Mouse (Mus musculus) CH12.LX (cell line): ENCODE results near the gene 4930469K13Rik. TPM values are rescaled to one million over a fixed set of nuclear protein-coding genes. Genes with fewer than 3 reads are reported as not detected.

Source experiments
- DNase-seq: peaks from one replicate; pipeline ENCODE4 v3.0.0-alpha.2; 2013; ENCODE audit errors: extremely low read depth
- H3K27ac ChIP-seq: 2 replicates; pipeline ENCODE4 v1.5.1; 2012; ENCODE audit warnings: low read depth, mild to moderate bottlenecking, control low read depth, moderate library complexity; ENCODE audit not compliant: insufficient read depth
- H3K27me3 ChIP-seq: replicated peaks from 2 replicates; pipeline ENCODE3; 2012; ENCODE audit warnings: inconsistent platforms
- H3K36me3 ChIP-seq, 2 experiments: replicated peaks in 1 of 2; 2 replicates each; pipeline versions ENCODE3 to v1.6.1; 2012; ENCODE audit warnings: inconsistent platforms in 1 of 2, low read length in 1 of 2, mild to moderate bottlenecking in 1 of 2, mixed read lengths in 1 of 2, moderate library complexity in 1 of 2; ENCODE audit not compliant: control insufficient read depth in 1 of 2, insufficient read depth in 1 of 2
- H3K4me1 ChIP-seq, 2 experiments: 2 replicates each; pipeline ENCODE4 v1.6.1; 2012; ENCODE audit warnings: inconsistent platforms in 1 of 2, moderate library complexity in 1 of 2; ENCODE audit not compliant: insufficient read depth in 2 of 2, control insufficient read depth in 1 of 2
- H3K4me2 ChIP-seq: 2 replicates; pipeline ENCODE4 v1.6.1; 2012; ENCODE audit warnings: low read depth, mild to moderate bottlenecking, control low read depth; ENCODE audit not compliant: poor library complexity, insufficient read depth, severe bottlenecking
- H3K4me3 ChIP-seq, 3 experiments: fragments of 150-350 bp in 1 of 3; sonication (generic) in 1 of 3; replicated peaks in 1 of 3; 2 replicates each; pipeline versions ENCODE3 to v1.5.1; 2011 to 2012; ENCODE audit warnings: low read depth in 2 of 3, low read length in 2 of 3, mild to moderate bottlenecking in 2 of 3, moderate library complexity in 2 of 3, control low read depth in 1 of 3, improper control_type of control experiment in 1 of 3, inconsistent platforms in 1 of 3, mixed read lengths in 1 of 3; ENCODE audit not compliant: poor library complexity in 1 of 3
- H3K79me2 ChIP-seq: replicated peaks from 2 replicates; pipeline ENCODE4 v1.6.1; 2012; ENCODE audit warnings: mild to moderate bottlenecking, moderate library complexity; ENCODE audit not compliant: control insufficient read depth, poor library complexity, insufficient read depth, severe bottlenecking; ENCODE audit errors: extremely low read depth
- H3K9ac ChIP-seq: 2 replicates; pipeline ENCODE4 v1.6.1; 2012; ENCODE audit warnings: low read depth, mild to moderate bottlenecking, control low read depth, moderate library complexity; ENCODE audit not compliant: insufficient read depth
- H3K9me3 ChIP-seq: replicated peaks from 2 replicates; pipeline ENCODE3; 2012; ENCODE audit warnings: low read length, inconsistent platforms, mixed read lengths
- BHLHE40 ChIP-seq: IDR thresholded peaks from 2 replicates; pipeline ENCODE4 v1.6.1; 2011; ENCODE audit warnings: mild to moderate bottlenecking, low read depth, low read length, improper control_type of control experiment
- CHD1 ChIP-seq: IDR thresholded peaks from 2 replicates; pipeline ENCODE4 v1.6.1; 2012; ENCODE audit warnings: low read depth, low read length, improper control_type of control experiment, inconsistent platforms
- CTCF ChIP-seq, 2 experiments: IDR thresholded peaks in 1 of 2; conservative IDR thresholded peaks in 1 of 2; 2 replicates each; pipeline ENCODE4 v1.5.1; 2011 to 2012; ENCODE audit warnings: low read depth in 2 of 2, low read length in 2 of 2, improper control_type of control experiment in 1 of 2, inconsistent platforms in 1 of 2, mild to moderate bottlenecking in 1 of 2, moderate library complexity in 1 of 2
- ELF1 ChIP-seq: IDR thresholded peaks from 2 replicates; pipeline ENCODE4 v1.6.1; 2014; ENCODE audit warnings: low read depth, mild to moderate bottlenecking, inconsistent platforms, low read length, improper control_type of control experiment
- EP300 ChIP-seq: IDR thresholded peaks from 2 replicates; pipeline ENCODE4 v1.6.1; 2011; ENCODE audit warnings: low read length, improper control_type of control experiment
- HCFC1 ChIP-seq: IDR thresholded peaks from 2 replicates; pipeline ENCODE4 v1.6.1; 2012; ENCODE audit warnings: low read depth, mild to moderate bottlenecking, inconsistent platforms, low read length, improper control_type of control experiment
- IRF4 ChIP-seq: IDR thresholded peaks from 2 replicates; pipeline ENCODE4 v1.6.1; 2014; ENCODE audit warnings: low read depth, mild to moderate bottlenecking, inconsistent platforms, low read length, improper control_type of control experiment
- JUN ChIP-seq: IDR thresholded peaks from 2 replicates; pipeline ENCODE4 v1.6.1; 2011; ENCODE audit warnings: low read depth, mild to moderate bottlenecking, low read length, improper control_type of control experiment, moderate library complexity; ENCODE audit not compliant: insufficient read depth
- KAT2A ChIP-seq: IDR thresholded peaks from 2 replicates; pipeline ENCODE4 v1.6.1; 2012; ENCODE audit warnings: low read length, improper control_type of control experiment, inconsistent platforms; ENCODE audit not compliant: insufficient replicate concordance
- MAX ChIP-seq: IDR thresholded peaks from 2 replicates; pipeline ENCODE4 v1.6.1; 2011; ENCODE audit warnings: low read length, improper control_type of control experiment
- MEF2A ChIP-seq: IDR thresholded peaks from 2 replicates; pipeline ENCODE4 v1.6.1; 2014; ENCODE audit warnings: low read depth, mild to moderate bottlenecking, inconsistent platforms, low read length, improper control_type of control experiment, borderline replicate concordance
- MXI1 ChIP-seq: IDR thresholded peaks from 2 replicates; pipeline ENCODE4 v1.6.1; 2011; ENCODE audit warnings: mild to moderate bottlenecking, low read depth, low read length, improper control_type of control experiment
- MYC ChIP-seq: IDR thresholded peaks from 2 replicates; pipeline ENCODE4 v1.6.1; 2011; ENCODE audit warnings: low read depth, mild to moderate bottlenecking, improper control_type of control experiment, low read length
- NELFE ChIP-seq: IDR thresholded peaks from 2 replicates; pipeline ENCODE4 v1.6.1; 2011; ENCODE audit warnings: low read depth, low read length, improper control_type of control experiment
- POLR2A ChIP-seq: IDR thresholded peaks from 2 replicates; pipeline ENCODE4 v1.6.1; 2011; ENCODE audit warnings: low read depth, mild to moderate bottlenecking, improper control_type of control experiment, low read length
- POLR2AphosphoS2 ChIP-seq: IDR thresholded peaks from 2 replicates; pipeline ENCODE4 v1.6.1; 2011; ENCODE audit warnings: low read depth, low read length, improper control_type of control experiment
- SIN3A ChIP-seq: IDR thresholded peaks from 2 replicates; pipeline ENCODE4 v1.6.1; 2012; ENCODE audit warnings: low read length, improper control_type of control experiment, inconsistent platforms
- TBP ChIP-seq: conservative IDR thresholded peaks from 2 replicates; pipeline ENCODE4 v1.6.1; 2011; ENCODE audit warnings: low read depth, low read length, improper control_type of control experiment
- USF1 ChIP-seq: IDR thresholded peaks from 2 replicates; pipeline ENCODE4 v1.6.1; 2014; ENCODE audit warnings: low read depth, mild to moderate bottlenecking, inconsistent platforms, low read length, improper control_type of control experiment
- USF2 ChIP-seq: conservative IDR thresholded peaks from 2 replicates; pipeline ENCODE4 v1.6.1; 2011; ENCODE audit warnings: low read depth, low read length, improper control_type of control experiment
- ZNF384 ChIP-seq: IDR thresholded peaks from 2 replicates; pipeline ENCODE4 v1.6.1; 2012; ENCODE audit warnings: low read depth, low read length, improper control_type of control experiment, inconsistent platforms
- dilution Hi-C: fragments of 300-500 bp; cut with MboI; formaldehyde crosslinking; loops from 2 replicates; pipeline ENCODE4 v1.14.3; 2020; ENCODE audit warnings: low sequenced_read_pairs; ENCODE audit not compliant: extremely low pct_unique_long_range_greater_than_20kb, extremely low pct_ligation_motif_present
- in situ Hi-C: fragments of 300-500 bp; cut with MboI; formaldehyde crosslinking; loops from 3 replicates; pipeline ENCODE4 v1.14.3; 2019; ENCODE audit warnings: low sequenced_read_pairs, low pct_ligation_motif_present, low pct_unique_long_range_greater_than_20kb, mixed read lengths
- polyA plus RNA-seq: library from polyadenylated mRNA; unstranded; fragments of >175 nt; gene quantifications from 2 replicates; pipeline ENCODE4 v1.2.1, GENCODE M21; 2012; ENCODE audit warnings: low read depth; ENCODE audit not compliant: insufficient read length
- total RNA-seq, 2 experiments: library from RNA; depleted of rRNA; stranded (reverse); fragments of 300-350 nt in 1 of 2; fragments of >200 nt in 1 of 2; gene quantifications; 2 replicates each; pipeline ENCODE4 v1.2.3; 2012 to 2014

Gene 4930469K13Rik
- total and polyA plus RNA-seq, 3 experiments = not detected

DNA sequence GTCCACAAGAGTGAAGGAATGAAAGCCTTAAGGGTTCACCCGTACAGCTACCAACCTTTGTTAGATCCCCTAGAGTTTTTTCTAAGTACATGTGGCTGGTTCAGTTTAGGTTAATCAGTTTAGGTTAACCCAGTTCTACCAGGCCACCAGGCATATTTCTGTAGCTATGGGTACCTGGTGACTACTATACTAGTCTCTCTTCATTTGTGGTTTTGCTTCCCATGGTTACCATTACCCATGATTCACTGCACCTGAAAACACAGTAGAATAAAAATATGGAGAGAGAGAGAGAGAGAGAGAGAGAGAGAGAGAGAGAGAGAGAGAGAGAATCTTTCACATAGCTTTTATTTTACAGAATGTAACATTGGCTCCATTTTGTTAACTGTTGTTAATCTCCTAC is 41.6 kb downstream of the 4930469K13Rik start:
- H3K4me1 ChIP-seq = peaks cover 23 to 43% of the 10 kb centered on the region in 2 experiments
- peaks cover 27 to 46% of the 10 kb centered on the region in 2 experiments for H3K36me3 ChIP-seq
- H3K4me2 ChIP-seq = no peak overlapping the region
- H3K9me3 ChIP-seq = no peaks in the 10 kb centered on the region
- H3K4me3 ChIP-seq = no peak overlapping the region
- in situ Hi-C loops (no loop called here), dilution Hi-C loops (no loop called here)
- H3K27ac ChIP-seq = no peak overlapping the region
- no peaks in the 10 kb centered on the region for H3K79me2 ChIP-seq
- H3K9ac ChIP-seq = no peak overlapping the region
- no peaks in the 10 kb centered on the region for H3K27me3 ChIP-seq
- TF ChIP-seq BHLHE40 (no peak), USF1 (no peak), TBP (no peak), EP300 (no peak), MEF2A (no peak), USF2 (no peak), MXI1 (no peak), JUN (no peak)
- no peak for DNase-seq

DNA sequence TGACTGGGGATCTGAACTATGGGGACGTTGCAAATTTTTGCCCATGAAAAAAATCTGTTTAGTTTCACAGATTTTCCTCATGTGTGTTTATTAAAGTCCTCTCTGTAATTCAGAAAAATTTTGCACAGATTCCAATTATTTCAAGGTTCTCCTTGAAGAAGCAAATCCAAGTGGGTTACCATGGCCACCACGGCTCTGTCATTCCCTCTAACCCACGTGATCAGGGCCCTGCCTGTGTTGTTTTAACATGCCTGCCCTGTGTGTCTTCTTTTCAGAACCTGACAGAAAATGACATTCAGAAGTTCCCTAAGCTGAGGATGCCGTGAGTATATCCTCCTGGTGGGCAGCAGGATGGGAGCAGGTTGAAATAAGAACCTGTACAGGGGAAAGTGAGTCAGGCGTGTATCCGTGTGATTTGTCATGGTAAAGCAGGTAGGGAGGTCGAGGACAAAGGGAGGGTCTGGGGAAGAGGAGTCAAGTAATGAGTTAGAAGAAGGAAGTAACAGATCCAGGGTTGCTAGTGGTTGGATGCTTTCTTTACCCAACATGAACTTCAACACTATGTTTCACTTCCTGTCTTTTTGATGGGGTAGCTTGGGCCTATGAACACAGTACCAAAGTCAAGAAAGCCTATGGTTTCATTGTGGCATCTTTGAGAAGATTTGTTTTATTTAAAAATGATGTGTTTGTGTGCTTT is 44.2 kb downstream of the 4930469K13Rik start:
- Histone ChIP-seq H3K9ac (0 out of 2 replicates have a peak overlapping the region, but pooled peaks have one; percentile 0), H3K4me2 (no peak overlapping the region), H3K4me1 (peaks cover 29 to 59% of the 10 kb centered on the region in 2 experiments), H3K9me3 (no peaks in the 10 kb centered on the region), H3K36me3 (peaks cover 33 to 52% of the 10 kb centered on the region in 2 experiments), H3K27ac (peak overlapping the region; percentile 54), H3K4me3 (no peak overlapping the region), H3K27me3 (no peaks in the 10 kb centered on the region), H3K79me2 (peaks cover 13% of the 10 kb centered on the region)
- in situ Hi-C loops (no loop called here), dilution Hi-C loops (no loop called here)
- DNase-seq = no peak
- no peak for TF ChIP-seq CHD1
- TF ChIP-seq ZNF384 = no peak
- TF ChIP-seq POLR2A = no peak
- TF ChIP-seq KAT2A = no peak
- no peak for TF ChIP-seq NELFE
- 0 out of 2 replicates have a peak, but pooled peaks have one; percentile 55 for TF ChIP-seq ELF1
- TF ChIP-seq USF1 = peak; percentile 36
- TF ChIP-seq MYC = no peak
- TF ChIP-seq POLR2AphosphoS2 = no peak
- TF ChIP-seq HCFC1 = peak; percentile 21; the same call in 1 of the 2 replicates
- TF ChIP-seq IRF4 = peak; percentile 64; the same call in 1 of the 2 replicates
- TF ChIP-seq MAX = 0 out of 2 replicates have a peak, but pooled peaks have one; percentile 47
- no peak for TF ChIP-seq SIN3A
- TF ChIP-seq CTCF (conservative IDR thresholded peaks at IDR 0.05 in 1 of 2, IDR thresholded peaks at IDR 0.05 in 1 of 2; ENCODE audit: low read depth in 2 of 2, low read length in 2 of 2) = no peak
